Mouse (Mus musculus) adrenal gland, postnatal 10 days (tissue): ENCODE measurements at regions not wholly inside any gene's neighbourhood (a gene's known extent, or its start where the extent isn't known, plus 50 kb on each side); places are given as distances from the start of the nearest gene placed in this dataset.

Experiments
- DNase-seq: peaks from one replicate; pipeline ENCODE4 v3.0.0; 2021; ENCODE audit warnings: mixed read lengths

DNA sequence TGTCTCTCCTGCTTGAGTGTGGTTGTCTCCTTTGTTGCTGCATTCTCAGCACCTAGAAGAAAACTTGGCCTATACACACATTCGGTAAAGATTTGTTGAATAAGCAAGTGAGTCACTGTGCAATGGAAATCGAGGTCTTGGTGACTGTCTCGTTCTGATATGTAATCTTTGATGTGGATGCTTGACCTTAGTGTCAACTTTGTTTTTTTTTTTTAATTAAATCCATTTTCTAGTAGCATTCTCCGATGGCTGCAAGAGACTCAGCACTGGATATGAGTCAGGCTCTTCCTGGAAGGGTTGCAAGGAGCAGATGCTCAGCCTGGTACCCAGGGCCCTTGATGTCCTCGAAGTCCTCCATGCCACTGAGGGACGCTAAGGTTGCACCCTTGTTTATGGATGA lies 50.9 kb upstream of the Ampd3 start:
- DNase-seq: no peak
